Mouse (Mus musculus): ENCODE data around the gene Slc43a1. TPM values are rescaled to one million over a fixed set of nuclear protein-coding genes. Genes with fewer than 3 reads are reported as not detected.
A peak's percentile ranks its signal among the peaks of the same experiment; 100 is the strongest.

The Slc43a1 gene
- total and polyA plus RNA-seq, 2 experiments, result 10.0 to 12.1 TPM

DNA sequence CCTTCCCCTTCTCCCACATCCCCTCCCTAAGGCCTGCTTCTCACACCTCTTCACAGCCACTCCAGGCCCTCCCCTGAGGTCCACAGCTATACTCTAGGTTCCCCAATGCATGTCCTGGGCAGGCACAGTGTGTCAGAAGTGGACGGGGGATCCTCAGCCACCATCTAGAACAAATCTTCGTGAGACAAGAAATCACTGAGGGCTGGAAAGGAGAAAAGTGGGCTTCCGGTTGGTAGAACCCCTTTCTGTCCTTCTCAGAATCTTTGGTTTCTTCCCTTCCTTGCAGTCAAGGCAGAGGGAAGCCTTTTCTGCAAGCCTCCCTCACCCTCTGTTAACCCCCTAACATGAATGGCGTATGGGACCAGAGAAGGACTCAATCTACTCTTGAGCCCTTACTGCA is 45.3 kb downstream of the Slc43a1 start:
- 94% methylated on average over 4 of the region's 4 CpGs for WGBS
- Histone ChIP-seq H3K9ac (ENCODE audit: low read depth, low read length) (no peak overlapping the region), H3K27ac (replicated peaks; ENCODE audit: insufficient read depth, low read depth, low read length) (no peak overlapping the region), H3K36me3 (ENCODE audit: control insufficient read depth, insufficient read depth, low read length) (no peaks in the 10 kb centered on the region), H3K4me3 (ENCODE audit: insufficient read depth, low read depth, low read length) (no peak overlapping the region), H3K79me2 (ENCODE audit: control insufficient read depth, insufficient read depth, low read length) (no peaks in the 10 kb centered on the region), H3K4me1 (ENCODE audit: control insufficient read depth, insufficient read depth, low read length) (peaks cover 14% of the 10 kb centered on the region; the same call in 1 of the 2 replicates), H3K27me3 (ENCODE audit: control insufficient read depth, insufficient read depth, low read length) (peaks cover 11% of the 10 kb centered on the region)
- DNase-seq (ENCODE audit: extremely low read depth, low read depth, low spot score), result no peak
- TF ChIP-seq POLR2A (IDR thresholded peaks at IDR 0.05; ENCODE audit: extremely low read depth, insufficient read depth, low read length), result no peak
- no peak for TF ChIP-seq CTCF (IDR thresholded peaks at IDR 0.05; ENCODE audit: low read depth, low read length)

DNA sequence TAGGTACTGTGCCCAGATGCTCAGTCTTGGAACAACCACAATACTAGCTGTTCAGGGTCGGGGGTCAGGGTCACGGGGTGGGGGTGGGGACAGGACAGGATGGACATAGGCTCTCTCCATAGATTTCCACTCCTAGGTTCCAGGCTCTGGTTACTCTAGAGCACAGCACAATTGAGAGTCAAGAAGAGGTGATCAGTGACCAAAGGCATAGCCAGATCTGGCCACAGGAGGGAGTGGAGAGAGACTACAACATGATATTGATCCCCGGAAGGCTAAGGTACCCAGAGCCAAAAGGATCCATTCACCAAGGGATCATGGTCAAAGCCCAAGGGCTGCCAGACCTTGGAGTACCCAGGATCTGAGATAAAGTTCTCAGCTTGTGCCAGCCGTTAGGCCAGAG is 46.0 kb downstream of the Slc43a1 start:
- H3K9ac ChIP-seq (ENCODE audit: low read depth, low read length), result no peak overlapping the region
- peaks cover 11% of the 10 kb centered on the region for H3K27me3 ChIP-seq (ENCODE audit: control insufficient read depth, insufficient read depth, low read length)
- H3K36me3 ChIP-seq (ENCODE audit: control insufficient read depth, insufficient read depth, low read length), result no peaks in the 10 kb centered on the region
- no peak overlapping the region for H3K4me3 ChIP-seq (ENCODE audit: insufficient read depth, low read depth, low read length)
- DNase-seq (ENCODE audit: extremely low read depth, low read depth, low spot score), result no peak
- no peak for TF ChIP-seq CTCF (IDR thresholded peaks at IDR 0.05; ENCODE audit: low read depth, low read length)
- TF ChIP-seq POLR2A (IDR thresholded peaks at IDR 0.05; ENCODE audit: extremely low read depth, insufficient read depth, low read length), result no peak
- H3K27ac ChIP-seq (replicated peaks; ENCODE audit: insufficient read depth, low read depth, low read length), result no peak overlapping the region
- H3K79me2 ChIP-seq (ENCODE audit: control insufficient read depth, insufficient read depth, low read length), result no peaks in the 10 kb centered on the region
- peaks cover 14% of the 10 kb centered on the region; the same call in 1 of the 2 replicates for H3K4me1 ChIP-seq (ENCODE audit: control insufficient read depth, insufficient read depth, low read length)
- WGBS, result 37% methylated on average over 4 of the region's 4 CpGs

DNA sequence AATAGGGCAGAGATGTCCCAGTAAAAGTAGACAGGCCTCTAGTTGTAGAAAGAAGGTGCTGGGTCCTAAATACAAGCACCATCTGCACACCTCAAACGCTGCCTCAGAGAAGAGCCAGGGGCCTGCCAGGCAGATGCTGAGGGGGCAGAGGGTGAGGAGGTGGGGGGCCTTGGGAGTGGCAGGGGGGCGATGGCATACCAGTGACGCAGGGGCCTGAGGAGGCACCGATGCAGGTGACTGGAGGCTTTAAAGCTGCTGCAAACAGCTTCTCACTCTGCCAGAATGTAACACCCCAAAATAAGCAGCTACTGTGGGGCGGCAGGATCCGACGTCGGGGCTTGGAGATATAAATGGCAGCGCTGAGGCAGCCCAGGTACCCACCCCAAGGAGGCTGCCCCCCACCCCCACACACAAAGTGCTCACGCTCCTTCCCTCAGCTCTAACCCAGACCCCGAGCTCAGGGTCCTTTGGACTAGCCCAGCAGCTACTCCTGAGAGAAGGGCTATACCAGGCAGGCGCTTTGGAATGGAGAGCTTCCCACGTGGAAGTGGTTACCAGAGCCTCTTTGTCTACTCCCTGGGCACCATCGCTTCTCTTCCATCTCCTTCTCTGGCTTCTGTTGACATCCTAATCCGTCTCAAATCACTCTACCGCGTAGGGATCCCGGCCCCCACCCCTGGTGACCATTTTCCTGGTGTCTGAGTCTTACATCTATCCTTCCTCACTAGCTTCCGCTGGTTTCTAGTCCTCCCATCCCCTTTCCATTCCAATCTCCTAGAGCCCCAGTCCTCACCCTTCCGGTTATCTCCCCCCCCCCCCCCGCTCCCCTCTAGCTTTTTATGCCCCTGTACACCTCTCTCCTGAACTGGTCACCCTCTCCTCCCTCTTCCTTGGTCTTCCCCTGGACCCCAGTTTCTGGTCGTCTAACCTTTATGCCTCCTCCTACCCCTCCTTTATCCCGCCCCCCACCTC is 46.7 kb downstream of the Slc43a1 start:
- no peak for DNase-seq (ENCODE audit: extremely low read depth, low read depth, low spot score)
- Histone ChIP-seq H3K4me3 (ENCODE audit: insufficient read depth, low read depth, low read length) (no peak overlapping the region), H3K4me1 (ENCODE audit: control insufficient read depth, insufficient read depth, low read length) (peaks cover 14% of the 10 kb centered on the region; the same call in 1 of the 2 replicates), H3K27ac (replicated peaks; ENCODE audit: insufficient read depth, low read depth, low read length) (no peak overlapping the region), H3K27me3 (ENCODE audit: control insufficient read depth, insufficient read depth, low read length) (peaks cover 11% of the 10 kb centered on the region), H3K36me3 (ENCODE audit: control insufficient read depth, insufficient read depth, low read length) (no peaks in the 10 kb centered on the region), H3K79me2 (ENCODE audit: control insufficient read depth, insufficient read depth, low read length) (no peaks in the 10 kb centered on the region), H3K9ac (ENCODE audit: low read depth, low read length) (no peak overlapping the region)
- WGBS, result 32% methylated on average over 23 of the region's 23 CpGs
- TF ChIP-seq POLR2A (IDR thresholded peaks at IDR 0.05; ENCODE audit: extremely low read depth, insufficient read depth, low read length) (no peak), CTCF (IDR thresholded peaks at IDR 0.05; ENCODE audit: low read depth, low read length) (no peak)

DNA sequence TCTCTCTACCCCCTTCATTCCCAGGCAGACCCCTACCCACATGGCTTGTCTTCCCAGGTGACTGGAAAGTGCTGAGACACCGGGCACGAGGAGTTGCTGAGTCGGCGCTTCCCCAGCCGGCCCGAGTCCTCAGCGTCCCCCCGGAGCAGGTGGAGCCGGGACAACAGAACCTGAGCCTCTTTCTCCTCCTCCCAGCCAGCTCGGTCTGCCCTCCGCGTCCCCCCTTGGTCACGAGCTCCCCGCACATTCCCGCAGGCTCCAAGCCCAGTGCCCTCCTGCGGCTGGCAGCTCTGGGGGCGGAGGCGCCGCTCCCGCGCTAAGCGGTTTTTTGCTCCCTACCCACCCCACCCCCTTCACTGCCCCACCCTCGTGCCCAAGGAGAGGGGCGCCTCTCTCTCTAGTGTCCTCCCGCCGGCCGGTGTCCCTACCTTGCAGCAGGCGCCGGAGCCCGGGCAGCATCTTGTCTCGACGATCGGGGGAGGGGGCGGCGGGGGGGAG is 47.6 kb downstream of the Slc43a1 start, which contains the start of gene Rtn4rl2:
TSS of gene Rtn4rl2 (minus strand) at position 477 of the 498 bp plus-strand sequence.
- peaks cover 14% of the 10 kb centered on the region; the same call in 1 of the 2 replicates for H3K4me1 ChIP-seq (ENCODE audit: control insufficient read depth, insufficient read depth, low read length)
- no peaks in the 10 kb centered on the region for H3K36me3 ChIP-seq (ENCODE audit: control insufficient read depth, insufficient read depth, low read length)
- H3K79me2 ChIP-seq (ENCODE audit: control insufficient read depth, insufficient read depth, low read length), result no peaks in the 10 kb centered on the region
- no peak for DNase-seq (ENCODE audit: extremely low read depth, low read depth, low spot score)
- peaks cover 11% of the 10 kb centered on the region for H3K27me3 ChIP-seq (ENCODE audit: control insufficient read depth, insufficient read depth, low read length)
- H3K9ac ChIP-seq (ENCODE audit: low read depth, low read length), result peak within 1 kb of the TSS; percentile 60
- no peak within 1 kb of the TSS for H3K27ac ChIP-seq (replicated peaks; ENCODE audit: insufficient read depth, low read depth, low read length)
- H3K4me3 ChIP-seq (ENCODE audit: insufficient read depth, low read depth, low read length), result peak within 1 kb of the TSS; percentile 67
- WGBS, result 3% methylated on average over 35 of the region's 35 CpGs
- TF ChIP-seq CTCF (IDR thresholded peaks at IDR 0.05; ENCODE audit: low read depth, low read length) (no peak), POLR2A (IDR thresholded peaks at IDR 0.05; ENCODE audit: extremely low read depth, insufficient read depth, low read length) (no peak)

DNA sequence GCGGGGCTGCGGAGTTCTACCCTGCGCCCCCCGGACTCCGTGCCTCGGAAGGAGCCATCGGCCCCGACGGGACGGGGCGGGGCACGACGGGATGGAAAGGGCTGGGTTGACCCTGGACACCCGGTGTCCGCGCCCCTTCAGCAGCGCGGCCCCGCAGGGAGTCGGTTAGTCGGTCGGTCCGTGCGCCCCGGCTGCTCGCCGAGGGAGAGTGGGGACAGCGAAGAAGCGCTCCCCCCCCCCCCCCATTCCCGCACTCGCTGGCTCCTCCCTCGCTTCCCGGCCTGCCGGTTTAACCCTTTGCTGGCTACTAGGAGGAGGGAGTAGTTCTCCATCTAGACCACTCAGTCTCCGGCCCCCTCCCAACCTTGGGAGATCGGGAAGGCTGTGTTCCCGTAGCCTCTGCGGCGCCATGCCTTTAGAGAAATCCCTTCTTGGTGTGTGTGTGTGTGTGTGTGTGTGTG is 48.2 kb downstream of the Slc43a1 start:
- Histone ChIP-seq H3K79me2 (ENCODE audit: control insufficient read depth, insufficient read depth, low read length) (no peaks in the 10 kb centered on the region), H3K9ac (ENCODE audit: low read depth, low read length) (peak overlapping the region; percentile 60), H3K27ac (replicated peaks; ENCODE audit: insufficient read depth, low read depth, low read length) (no peak overlapping the region), H3K4me1 (ENCODE audit: control insufficient read depth, insufficient read depth, low read length) (peaks cover 14% of the 10 kb centered on the region; the same call in 1 of the 2 replicates), H3K4me3 (ENCODE audit: insufficient read depth, low read depth, low read length) (peak overlapping the region; percentile 67), H3K27me3 (ENCODE audit: control insufficient read depth, insufficient read depth, low read length) (peaks cover 11% of the 10 kb centered on the region), H3K36me3 (ENCODE audit: control insufficient read depth, insufficient read depth, low read length) (no peaks in the 10 kb centered on the region)
- no peak for DNase-seq (ENCODE audit: extremely low read depth, low read depth, low spot score)
- TF ChIP-seq CTCF (IDR thresholded peaks at IDR 0.05; ENCODE audit: low read depth, low read length) (no peak), POLR2A (IDR thresholded peaks at IDR 0.05; ENCODE audit: extremely low read depth, insufficient read depth, low read length) (no peak)
- 2% methylated on average over 31 of the region's 39 CpGs for WGBS
